Mouse (Mus musculus) spleen, adult 2 months (tissue): Measurements from ENCODE around the gene Mtfmt. TPM values are rescaled to one million over a fixed set of nuclear protein-coding genes. Genes with fewer than 3 reads are reported as not detected.

Experiments
- DNase-seq, 2 experiments: peaks; one replicate each; pipeline versions ENCODE4 v3.0.0 to v3.0.0-alpha.2; 2012 to 2021; ENCODE audit warnings: low spot score in 2 of 2, low read depth in 1 of 2
- H3K27ac ChIP-seq: fragments of 200-500 bp; 2 replicates; pipeline ENCODE4 v1.5.1; 2012; ENCODE audit warnings: low read length, inconsistent platforms; ENCODE audit not compliant: insufficient read depth
- H3K27me3 ChIP-seq: fragments of 200-500 bp; 2 replicates; pipeline ENCODE4 v1.6.1; 2012; ENCODE audit warnings: mild to moderate bottlenecking, moderate library complexity, low read length, inconsistent platforms; ENCODE audit not compliant: control insufficient read depth, insufficient read depth
- H3K36me3 ChIP-seq: fragments of 200-500 bp; 2 replicates; pipeline ENCODE4 v1.6.1; 2012; ENCODE audit warnings: mild to moderate bottlenecking, low read length, inconsistent platforms; ENCODE audit not compliant: control insufficient read depth, insufficient read depth
- H3K4me1 ChIP-seq: fragments of 200-500 bp; 2 replicates; pipeline ENCODE4 v1.6.1; 2011; ENCODE audit warnings: inconsistent platforms; ENCODE audit not compliant: control insufficient read depth, insufficient read depth, insufficient read length
- H3K4me3 ChIP-seq: fragments of 200-500 bp; 2 replicates; pipeline ENCODE4 v1.5.1; 2011; ENCODE audit warnings: mild to moderate bottlenecking, inconsistent platforms; ENCODE audit not compliant: insufficient read depth, insufficient read length; ENCODE audit errors: extremely low read depth
- CTCF ChIP-seq: fragments of 200-500 bp; IDR thresholded peaks from 2 replicates; pipeline ENCODE4 v1.5.1; 2011; ENCODE audit warnings: mild to moderate bottlenecking, inconsistent platforms; ENCODE audit not compliant: insufficient read depth, insufficient read length, insufficient replicate concordance; ENCODE audit errors: extremely low read depth
- POLR2A ChIP-seq: fragments of 200-500 bp; IDR thresholded peaks from 2 replicates; pipeline ENCODE4 v1.6.1; 2011; ENCODE audit warnings: low read depth, low read length, inconsistent platforms
- WGBS: fragments of 180-500 bp; shearing (Covaris S2); methylation state at CpG from one replicate; pipeline ENCODE4 v1.1.7; 2018; 5-methylcytosine and 5-hydroxymethylcytosine counted together
- polyA plus RNA-seq: library from polyadenylated mRNA; depleted of rRNA; stranded (reverse); fragments of >200 nt; gene quantifications from 2 replicates; pipeline ENCODE4 v1.2.3, GENCODE M21; 2012; rRNA removed

The Mtfmt gene
- polyA plus RNA-seq, 1 experiment: 7.8 TPM

DNA sequence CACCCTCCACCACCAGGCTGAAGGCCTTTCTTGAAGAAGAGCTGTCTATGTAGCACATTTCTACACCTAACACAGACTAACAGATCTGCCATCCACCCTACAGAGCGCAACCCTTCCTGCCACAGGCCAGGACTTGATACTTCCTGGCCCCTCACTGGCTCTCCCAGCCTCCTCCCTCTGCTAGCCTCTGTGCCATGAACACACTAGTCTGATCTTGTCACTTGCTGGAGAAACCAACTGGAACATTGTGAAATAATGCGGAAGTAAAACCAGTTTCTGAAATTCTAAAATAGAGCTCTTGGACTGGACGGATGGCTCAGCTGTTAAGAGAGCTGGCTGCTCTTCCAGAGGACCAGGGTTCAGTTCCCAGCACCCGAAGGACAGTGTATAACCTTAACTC is 57.3 kb downstream of the Mtfmt start:
- H3K27me3 ChIP-seq: no peaks in the 10 kb centered on the region
- no peaks in the 10 kb centered on the region for H3K4me1 ChIP-seq
- H3K4me3 ChIP-seq: no peak overlapping the region
- no peak for DNase-seq
- peaks cover 1% of the 10 kb centered on the region; the same call in 1 of the 2 replicates for H3K36me3 ChIP-seq
- WGBS: 85% methylated on average over 4 of the region's 4 CpGs
- no peak for TF ChIP-seq CTCF
- TF ChIP-seq POLR2A: no peak
- no peak overlapping the region for H3K27ac ChIP-seq

DNA sequence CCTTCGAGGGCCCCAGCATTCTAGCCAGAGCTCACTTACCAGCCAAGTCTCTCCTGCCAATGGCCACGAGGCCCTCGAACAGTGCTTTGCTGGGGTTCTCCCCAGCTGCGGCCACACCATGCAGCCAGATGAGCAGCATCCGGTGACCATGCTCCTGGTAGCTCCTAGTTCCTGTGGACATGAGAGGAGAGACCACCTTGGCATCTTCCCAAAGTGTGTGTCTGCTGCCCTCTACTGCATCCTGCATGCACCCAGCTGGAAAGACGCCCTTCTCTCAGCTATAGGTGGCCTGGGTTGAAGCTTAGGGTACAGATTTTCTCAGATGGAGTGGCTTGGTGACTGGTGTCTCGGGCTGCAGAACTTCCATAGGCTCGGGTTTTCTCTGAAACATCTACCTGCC is 66.6 kb downstream of the Mtfmt start:
- no peak overlapping the region for H3K4me3 ChIP-seq
- TF ChIP-seq POLR2A (no peak), CTCF (no peak)
- H3K27me3 ChIP-seq: no peaks in the 10 kb centered on the region
- no peak for DNase-seq
- no peaks in the 10 kb centered on the region for H3K36me3 ChIP-seq
- no peaks in the 10 kb centered on the region for H3K4me1 ChIP-seq
- 57% methylated on average over 8 of the region's 8 CpGs for WGBS
- H3K27ac ChIP-seq: no peak overlapping the region

Other genes with a start within 250 kb of the Mtfmt start
- 7.4 and 9.1 TPM in 2 replicates for gene Parp16, start 240.4 kb upstream of the Mtfmt start, polyA plus RNA-seq
- gene Cilp, start 170.6 kb upstream of the Mtfmt start, polyA plus RNA-seq: 2.5 and 4.1 TPM in 2 replicates
- 4.0 and 5.0 TPM in 2 replicates for gene Clpx, start 141.5 kb upstream of the Mtfmt start, polyA plus RNA-seq
- 9.9 and 15.7 TPM in 2 replicates for gene Pdcd7, start 89.7 kb upstream of the Mtfmt start, polyA plus RNA-seq
- 0.41 and 0.54 TPM in 2 replicates for gene Ubap1l, start 74.7 kb upstream of the Mtfmt start, polyA plus RNA-seq
- 0.05 TPM in 2 replicates for gene Kbtbd13, start 44.1 kb upstream of the Mtfmt start, polyA plus RNA-seq
- gene Rasl12, start 37.3 kb upstream of the Mtfmt start, polyA plus RNA-seq: 4.5 and 4.8 TPM in 2 replicates
- gene Slc51b, start 12.8 kb upstream of the Mtfmt start, polyA plus RNA-seq: not detected in 2 replicates
- 14.1 TPM in 2 replicates for gene Spg21, start 25.2 kb downstream of the Mtfmt start, polyA plus RNA-seq
- gene Ankdd1a, start 84.4 kb downstream of the Mtfmt start, polyA plus RNA-seq: 0.11 and 0.14 TPM in 2 replicates
- gene Plekho2, start 144.3 kb downstream of the Mtfmt start, polyA plus RNA-seq: 55.8 and 61.8 TPM in 2 replicates
- gene Pif1, start 151.4 kb downstream of the Mtfmt start, polyA plus RNA-seq: 4.3 and 6.4 TPM in 2 replicates
- 13.9 and 17.9 TPM in 2 replicates for gene Rbpms2, start 193.9 kb downstream of the Mtfmt start, polyA plus RNA-seq
- gene Oaz2, start 232.2 kb downstream of the Mtfmt start, polyA plus RNA-seq: 48.0 and 54.2 TPM in 2 replicates